8 mouse cellular contexts compared by ENCODE assay signal in genomic region chr8:120281487-120281886, GRCm38 (mm10). TPM values are rescaled to one million over a fixed set of nuclear protein-coding genes. Genes with fewer than 3 reads are reported as not detected.
A peak's percentile ranks its signal among the peaks of the same experiment; 100 is the strongest.
DNase-seq lines count a peak whose midpoint lies in the region; ATAC-seq and TF ChIP-seq lines count a peak whose summit lies in the region.

No protein-coding gene starts in this region.

- H3K4me2 ChIP-seq in forebrain, embryonic 14.5 days (ENCODE audit: low read length) = no peak overlapping the region
- H3K4me2 ChIP-seq in hindbrain, postnatal 0 days (ENCODE audit: low read depth, low read length) = no peak overlapping the region

- no peak overlapping the region for H3K27ac ChIP-seq in forebrain, embryonic 14.5 days (ENCODE audit: low read depth, low read length)
- H3K27ac ChIP-seq in hindbrain, postnatal 0 days = no peak overlapping the region
- peak overlapping the region; percentile 66 for H3K27ac ChIP-seq in limb, embryonic 10.5 days

- TF ChIP-seq CTCF in hindbrain, postnatal 0 days (IDR thresholded peaks at IDR 0.05; ENCODE audit: low read depth) = peak; percentile 97

- 15% methylated on average over 4 of the region's 4 CpGs for WGBS in forebrain, embryonic 14.5 days
- 18% methylated on average over 4 of the region's 4 CpGs for WGBS in hindbrain, postnatal 0 days
- WGBS in limb, embryonic 10.5 days = 16% methylated on average over 4 of the region's 4 CpGs

- peaks cover 33% of the 10 kb centered on the region for H3K4me1 ChIP-seq in forebrain, embryonic 14.5 days (ENCODE audit: control insufficient read depth, insufficient read depth, low read length)
- peaks cover 31% of the 10 kb centered on the region for H3K4me1 ChIP-seq in hindbrain, postnatal 0 days (ENCODE audit: insufficient read depth, low read length)
- peaks cover 94% of the 10 kb centered on the region for H3K4me1 ChIP-seq in limb, embryonic 10.5 days

- peak; percentile 77 for DNase-seq in ovary, postnatal 36 days (ENCODE audit: low spot score)
- DNase-seq in ovary, postnatal 10 days (ENCODE audit: low spot score) = no peak
- peak; percentile 72 for DNase-seq in cerebellum, adult 11 months
- peak; percentile 92 for DNase-seq in forebrain, embryonic 14.5 days (ENCODE audit: low spot score)
- peak; percentile 92 for DNase-seq in hindbrain, postnatal 0 days (ENCODE audit: low spot score)
- peak; percentile 86 for DNase-seq in limb, embryonic 10.5 days (ENCODE audit: low spot score)
- peak; percentile 69 for DNase-seq in naive thymus-derived CD4-positive, alpha-beta T cell, adult 2 months (ENCODE audit: low read depth)
- DNase-seq in thymus, adult 18-20 months = peak; percentile 53 to 68

- ATAC-seq in forebrain, embryonic 14.5 days = peak; percentile 66; the same call in 1 of the 2 replicates
- ATAC-seq in hindbrain, postnatal 0 days = peak; percentile 71

- H3K9me3 ChIP-seq in forebrain, embryonic 14.5 days (replicated peaks; ENCODE audit: control insufficient read depth, low read length) = no peaks in the 10 kb centered on the region
- H3K9me3 ChIP-seq in hindbrain, postnatal 0 days (ENCODE audit: low read length) = no peaks in the 10 kb centered on the region
- H3K9me3 ChIP-seq in limb, embryonic 10.5 days (replicated peaks) = no peaks in the 10 kb centered on the region

- H3K36me3 ChIP-seq in forebrain, embryonic 14.5 days (ENCODE audit: control insufficient read depth, insufficient read depth, low read length) = no peaks in the 10 kb centered on the region
- H3K36me3 ChIP-seq in hindbrain, postnatal 0 days (ENCODE audit: insufficient read depth, low read length) = no peaks in the 10 kb centered on the region
- no peaks in the 10 kb centered on the region for H3K36me3 ChIP-seq in limb, embryonic 10.5 days

- H3K9ac ChIP-seq in forebrain, embryonic 14.5 days (ENCODE audit: low read length) = no peak overlapping the region
- no peak overlapping the region for H3K9ac ChIP-seq in hindbrain, postnatal 0 days (replicated peaks; ENCODE audit: low read length)

- H3K27me3 ChIP-seq in forebrain, embryonic 14.5 days (replicated peaks; ENCODE audit: control insufficient read depth, insufficient read depth, low read length) = no peaks in the 10 kb centered on the region
- H3K27me3 ChIP-seq in hindbrain, postnatal 0 days (ENCODE audit: insufficient read depth, low read length) = no peaks in the 10 kb centered on the region
- 0 out of 2 replicates have a peak, but pooled peaks cover 4% of the 10 kb centered on the region for H3K27me3 ChIP-seq in limb, embryonic 10.5 days (ENCODE audit: low read depth, poor library complexity, severe bottlenecking)

- H3K4me3 ChIP-seq in forebrain, embryonic 14.5 days (ENCODE audit: low read depth, low read length) = no peak overlapping the region
- H3K4me3 ChIP-seq in hindbrain, postnatal 0 days (ENCODE audit: low read length) = no peak overlapping the region
- H3K4me3 ChIP-seq in limb, embryonic 10.5 days = no peak overlapping the region

RNA-seq across cellular contexts. Expression of gene Gse1, which starts 53.2 kb away (rescaled TPM):
- polyA plus RNA-seq in forebrain, embryonic 14.5 days (2014; fragmentation: Nextera tagmentation; extraction: Ambion mirVana) = 22.6 and 33.6 TPM in 2 replicates
- total RNA-seq in hindbrain, postnatal 0 days (2014; rRNA removed) = 37.5 and 48.3 TPM in 2 replicates
- polyA plus RNA-seq in hindbrain, postnatal 0 days (2015; fragmentation: Nextera tagmentation; extraction: Ambion mirVana) = 12.3 and 13.4 TPM in 2 replicates
- polyA plus RNA-seq in limb, embryonic 10.5 days (2016; fragmentation: Nextera tagmentation; extraction: Ambion mirVana) = 6.7 and 8.1 TPM in 2 replicates
